Mouse (Mus musculus): ENCODE measurements around the gene Gm8439.
"Not testable (repeated sequence)": the region's sequence is repeated elsewhere in the genome, so short reads cannot be mapped to it uniquely, and the experiment has no call there.

Gm8439 gene

DNA sequence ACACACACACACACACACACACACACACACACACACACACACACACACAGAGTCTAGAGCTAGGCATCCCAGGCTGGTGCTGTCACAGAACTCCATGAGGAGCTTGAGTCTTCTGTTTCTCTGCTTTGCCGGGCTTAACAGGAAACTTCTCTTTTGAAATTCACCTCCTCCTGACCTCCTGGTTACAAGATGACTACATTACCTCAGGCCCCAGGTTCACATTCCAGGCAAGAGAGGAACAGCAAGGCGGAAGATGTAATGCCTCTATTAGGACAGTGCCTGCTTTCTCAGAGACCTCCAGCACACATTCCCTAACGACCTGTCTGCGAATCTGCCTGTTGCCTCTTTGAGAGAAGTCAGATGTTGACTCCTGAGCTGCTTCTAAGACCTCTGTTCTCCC lies at the start of gene Gm8439:
Gene Gm8439, plus strand, starts transcription at position 301 of the 400 bp plus-strand sequence.
- DNase-seq (ENCODE audit: low read depth in 2 of 2, low spot score in 2 of 2), result no peak

DNA sequence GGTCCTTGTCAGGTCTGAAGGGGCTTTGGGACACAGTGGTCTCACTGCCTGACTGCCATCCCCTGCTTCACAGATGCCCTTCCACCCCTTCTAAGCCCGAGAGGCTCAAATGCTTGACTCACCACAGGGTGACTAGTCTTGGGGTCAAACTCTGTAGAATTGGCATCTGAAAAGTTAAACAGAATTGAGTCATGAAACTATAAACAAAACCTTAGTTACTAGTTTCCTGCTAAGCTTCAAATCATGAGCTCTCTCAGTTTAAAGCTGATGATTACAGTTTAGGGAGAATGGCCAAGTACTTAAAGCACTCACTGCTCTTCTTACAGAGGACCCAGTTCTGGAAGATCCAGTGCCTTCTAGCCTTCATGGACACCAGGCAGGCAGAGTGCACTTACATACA lies 43.6 kb upstream of the Gm8439 start:
- DNase-seq (ENCODE audit: low read depth in 2 of 2, low spot score in 2 of 2), result no peak

DNA sequence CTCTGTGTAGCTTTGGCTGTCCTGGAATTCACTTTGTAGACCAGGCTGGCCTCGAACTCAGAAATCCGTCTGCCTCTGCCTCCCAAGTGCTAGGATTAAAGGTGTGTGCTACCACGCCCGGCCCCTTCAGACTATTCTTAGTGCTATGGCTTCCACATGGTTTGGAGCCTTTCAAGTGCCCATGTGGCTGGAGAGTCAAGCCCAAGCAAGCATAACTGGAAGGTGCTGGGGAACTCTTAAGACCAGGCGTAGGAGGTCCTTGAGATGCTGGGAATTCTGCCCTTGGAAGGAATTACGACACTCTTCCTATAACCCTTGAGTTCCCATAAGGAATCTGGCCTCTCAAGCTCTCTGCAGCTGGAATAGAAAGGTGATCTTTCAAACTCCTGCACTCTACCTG lies 32.0 kb upstream of the Gm8439 start:
- DNase-seq (ENCODE audit: low read depth in 2 of 2, low spot score in 2 of 2), result no peak

DNA sequence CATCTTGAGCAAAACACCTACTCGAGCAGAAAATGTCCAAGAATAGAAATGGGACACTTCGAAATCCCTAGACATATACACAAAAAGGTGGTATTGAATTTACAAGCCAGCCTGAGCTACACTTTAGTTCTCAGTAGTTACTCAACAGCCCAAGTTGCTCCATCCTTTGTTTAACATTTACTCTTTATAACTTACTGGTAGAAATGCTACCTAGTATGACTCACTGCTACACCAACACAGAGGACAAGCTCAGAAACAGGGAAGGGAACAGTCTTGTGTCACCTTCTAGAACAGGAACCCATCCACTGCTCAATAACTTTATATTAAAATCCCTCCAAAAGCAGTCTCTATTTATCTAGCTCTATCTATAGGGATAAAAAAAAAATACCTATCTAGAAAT lies 22.8 kb upstream of the Gm8439 start:
- no peak for DNase-seq (ENCODE audit: low read depth in 2 of 2, low spot score in 2 of 2)

DNA sequence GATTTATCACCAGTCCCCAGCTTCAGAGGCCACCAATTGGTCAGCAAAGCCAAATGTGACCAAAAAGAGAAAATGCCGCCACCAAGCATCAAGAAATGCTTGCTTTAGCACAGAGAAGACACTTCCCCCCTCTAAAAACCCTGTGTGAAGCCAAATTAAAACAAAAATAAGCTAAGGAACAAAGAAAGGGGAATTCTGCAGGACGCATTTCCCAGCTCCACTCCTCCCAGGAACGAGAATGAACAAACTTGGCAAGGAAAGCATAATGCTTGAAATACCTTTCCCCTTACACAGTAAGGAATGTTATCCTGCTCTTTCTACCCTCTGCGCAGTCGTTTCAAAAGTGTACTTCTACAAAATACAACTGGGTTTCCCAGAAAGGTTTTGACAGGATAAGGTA lies 20.5 kb upstream of the Gm8439 start:
- no peak for DNase-seq (ENCODE audit: low read depth in 2 of 2, low spot score in 2 of 2)

DNA sequence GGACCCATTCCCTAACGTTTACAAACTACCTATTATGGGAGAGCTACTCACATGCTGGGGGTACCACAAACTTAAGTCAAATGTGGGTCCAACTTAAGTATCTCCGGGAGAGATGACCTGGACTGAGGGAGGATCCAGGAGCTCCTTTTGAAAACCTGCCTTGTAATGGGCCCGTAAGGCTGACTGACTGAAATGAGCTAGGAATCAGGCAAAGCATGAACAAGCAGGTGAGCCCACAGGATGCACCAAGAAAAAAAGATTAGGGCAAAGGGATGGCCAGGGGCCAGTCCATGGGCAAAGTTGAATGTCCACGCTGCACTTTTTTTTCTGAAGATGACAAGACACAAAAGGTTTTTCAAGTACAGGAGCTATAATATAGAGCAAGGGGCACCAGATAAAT lies 19.5 kb upstream of the Gm8439 start:
- no peak for DNase-seq (ENCODE audit: low read depth in 2 of 2, low spot score in 2 of 2)

DNA sequence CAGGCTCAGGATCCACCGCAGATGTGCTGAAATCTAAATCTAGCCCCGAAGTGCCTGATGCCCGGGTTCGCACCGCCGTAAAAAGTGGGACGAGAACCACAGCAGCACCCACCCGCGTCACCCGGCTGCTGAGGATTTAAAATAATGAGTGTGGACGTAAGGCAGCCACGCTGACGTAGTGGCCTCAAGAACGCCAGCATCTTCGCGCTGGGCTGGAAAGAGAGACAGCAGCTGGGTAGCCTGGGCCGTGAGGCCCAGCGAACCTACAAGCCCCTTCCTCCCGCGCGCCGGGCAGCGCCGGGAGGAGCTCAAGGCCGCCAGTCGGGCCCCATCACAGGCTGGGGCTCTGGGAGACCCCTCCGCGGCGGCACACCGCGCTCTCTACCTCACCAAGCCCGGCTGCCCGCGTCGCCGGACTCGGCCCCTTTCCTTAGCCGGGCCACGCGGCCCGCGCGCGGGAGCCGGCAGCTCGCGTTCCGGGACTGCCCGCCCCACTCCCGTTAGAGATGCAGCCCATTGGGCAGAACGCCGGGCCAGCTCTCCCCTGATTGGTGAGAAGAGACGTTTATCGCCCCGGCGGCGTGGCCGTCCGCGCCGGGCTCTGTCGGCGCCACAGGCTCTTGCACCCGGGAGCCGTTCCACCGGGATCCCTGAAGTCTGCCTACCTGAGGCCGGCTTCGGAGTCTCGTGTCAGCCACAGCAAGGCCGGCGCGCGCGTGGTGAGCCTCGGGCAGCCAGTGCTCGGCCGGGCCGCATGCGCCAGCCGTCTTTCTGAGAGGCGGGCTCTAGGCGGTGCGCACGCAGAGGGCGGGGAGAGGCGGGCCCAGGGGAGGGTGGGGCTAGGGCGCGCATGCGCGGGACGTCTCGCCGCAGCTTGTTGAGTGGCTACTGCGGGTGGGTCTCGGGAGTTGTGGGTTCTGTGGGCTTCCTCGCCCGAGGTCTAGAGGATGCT lies 18.8 kb upstream of the Gm8439 start, which contains the start of gene Ctps:
Gene Ctps, minus strand, starts transcription at position 791 of the 952 bp plus-strand sequence.
- peak; percentile 87 to 90 for DNase-seq (ENCODE audit: low read depth in 2 of 2, low spot score in 2 of 2)

DNA sequence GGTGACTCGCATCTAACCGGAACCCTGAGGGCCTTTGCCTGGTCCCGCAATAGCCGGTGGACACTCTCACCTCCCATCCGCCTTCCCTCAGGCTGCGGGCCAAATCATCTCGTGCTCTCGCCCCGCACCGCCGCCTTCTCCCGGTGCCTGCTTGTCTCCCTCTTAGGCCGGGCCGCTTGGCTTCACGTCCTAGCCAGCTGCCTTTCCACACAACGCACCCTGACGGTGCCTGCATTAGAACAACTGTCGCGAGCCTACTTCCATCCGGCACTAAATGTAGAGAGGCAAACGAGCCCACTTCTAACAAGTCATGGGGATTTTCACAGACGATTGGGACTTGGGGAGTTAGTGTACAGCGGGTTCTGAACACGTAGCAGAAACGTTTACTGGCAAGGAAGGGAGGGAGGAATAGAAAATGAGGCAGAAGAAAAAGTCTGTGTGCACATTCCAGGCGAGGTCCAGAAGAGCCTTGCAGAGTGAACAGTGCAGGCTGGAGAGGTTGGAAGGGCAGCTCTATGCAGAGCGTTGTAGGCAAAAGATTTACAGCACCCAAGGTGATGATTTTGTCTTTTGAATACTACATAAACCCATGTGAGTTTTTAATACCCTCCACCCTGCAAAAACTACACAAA lies 18.0 kb upstream of the Gm8439 start:
- DNase-seq (ENCODE audit: low read depth in 2 of 2, low spot score in 2 of 2), result no peak

DNA sequence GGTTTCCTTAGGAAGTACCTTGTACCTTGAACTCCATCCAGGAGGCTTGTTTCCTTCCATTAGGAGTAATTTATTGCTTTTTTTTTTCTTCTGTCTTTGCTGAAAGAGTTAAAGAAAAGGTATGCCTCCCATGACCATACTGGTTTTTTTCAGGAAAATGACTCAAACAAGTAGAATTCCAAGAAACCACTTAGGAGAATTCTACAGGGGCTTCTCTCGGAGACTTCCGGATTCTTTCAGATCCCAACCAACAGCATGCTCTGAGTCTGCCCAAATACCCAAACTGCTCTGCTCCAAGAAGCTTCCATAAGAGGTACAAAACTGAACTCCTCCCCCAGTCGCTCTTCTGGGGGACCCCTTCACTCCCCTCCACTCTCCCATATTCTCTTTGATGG lies 17.5 kb upstream of the Gm8439 start:
- no peak for DNase-seq (ENCODE audit: low read depth in 2 of 2, low spot score in 2 of 2)

DNA sequence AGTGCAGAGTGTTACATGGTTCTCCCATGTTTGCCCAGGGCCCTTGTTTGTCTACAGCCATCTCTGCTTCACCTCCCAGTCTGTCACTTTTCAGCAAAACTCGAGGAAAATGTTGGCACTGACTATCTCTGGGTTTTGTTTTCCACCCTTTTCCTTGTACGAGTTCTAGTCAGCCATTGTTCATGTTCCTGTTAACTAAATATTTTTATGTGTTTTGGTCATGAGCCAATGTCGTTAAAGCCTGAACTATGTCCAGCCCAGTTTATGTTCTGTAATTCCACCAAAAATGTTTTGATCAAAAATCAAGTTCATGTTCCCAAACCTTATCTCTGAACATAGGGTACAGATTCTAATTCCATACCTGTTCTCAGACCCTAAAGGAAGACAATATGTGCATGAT lies 16.9 kb upstream of the Gm8439 start:
- no peak for DNase-seq (ENCODE audit: low read depth in 2 of 2, low spot score in 2 of 2)

DNA sequence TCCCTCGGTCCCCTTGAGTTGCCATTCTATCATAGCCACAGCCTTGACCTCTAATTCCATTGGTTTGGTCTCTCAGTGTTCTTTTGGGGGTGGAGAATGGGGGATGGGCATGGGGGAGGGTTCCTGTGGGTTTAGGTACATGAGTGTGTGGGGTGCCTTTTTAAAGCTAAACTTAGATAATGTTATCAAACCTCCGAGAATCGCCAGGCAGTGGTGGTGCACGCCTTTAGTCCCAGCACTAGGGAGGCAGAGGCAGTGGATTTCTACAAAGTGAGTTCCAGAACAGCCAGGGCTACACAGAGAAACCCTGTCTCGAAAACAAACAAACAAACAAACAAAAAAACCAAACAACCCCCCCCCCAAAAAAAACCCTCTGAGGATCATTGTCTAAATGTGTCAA lies 7.7 kb upstream of the Gm8439 start:
- DNase-seq (ENCODE audit: low read depth in 2 of 2, low spot score in 2 of 2), result no peak

DNA sequence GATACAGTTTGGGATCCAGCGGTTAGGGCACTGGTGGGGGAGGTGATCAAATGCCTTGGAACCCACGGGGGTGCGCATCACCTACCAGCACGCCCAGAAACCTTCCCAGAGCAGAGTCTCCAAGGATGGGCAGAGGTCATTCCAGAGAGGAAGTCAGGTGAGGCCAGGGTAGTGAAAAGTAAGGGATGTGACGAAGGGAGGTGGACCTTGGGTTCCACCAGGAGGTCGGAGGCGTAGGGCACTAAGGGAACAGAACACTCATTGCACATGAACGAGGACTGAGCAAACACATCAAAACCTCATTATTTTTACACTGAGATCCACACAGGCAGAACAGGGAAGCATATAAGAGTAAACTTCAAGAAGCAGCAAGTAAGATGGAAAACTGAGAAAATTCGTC lies 6.8 kb upstream of the Gm8439 start:
- no peak for DNase-seq (ENCODE audit: low read depth in 2 of 2, low spot score in 2 of 2)

DNA sequence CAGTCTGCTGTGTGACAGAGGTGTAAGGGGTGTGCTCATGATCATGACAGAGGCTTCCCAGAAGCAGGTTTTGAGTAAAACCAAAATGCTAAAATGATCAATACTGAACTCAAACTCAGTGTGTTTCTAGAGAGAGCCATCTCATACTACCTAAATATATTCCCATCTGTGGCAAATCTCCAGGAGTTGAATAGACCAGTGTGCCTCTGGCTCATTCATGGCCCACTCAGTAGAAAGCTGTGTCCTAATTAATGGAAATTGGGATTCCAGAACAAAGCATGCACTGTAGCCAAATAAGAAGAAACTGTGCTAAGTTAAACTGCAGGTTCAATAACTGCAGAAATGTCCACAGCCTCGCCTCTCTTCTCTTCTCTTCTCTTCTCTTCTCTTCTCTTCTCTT lies 1.6 kb upstream of the Gm8439 start:
- DNase-seq (ENCODE audit: low read depth in 2 of 2, low spot score in 2 of 2), result no peak

DNA sequence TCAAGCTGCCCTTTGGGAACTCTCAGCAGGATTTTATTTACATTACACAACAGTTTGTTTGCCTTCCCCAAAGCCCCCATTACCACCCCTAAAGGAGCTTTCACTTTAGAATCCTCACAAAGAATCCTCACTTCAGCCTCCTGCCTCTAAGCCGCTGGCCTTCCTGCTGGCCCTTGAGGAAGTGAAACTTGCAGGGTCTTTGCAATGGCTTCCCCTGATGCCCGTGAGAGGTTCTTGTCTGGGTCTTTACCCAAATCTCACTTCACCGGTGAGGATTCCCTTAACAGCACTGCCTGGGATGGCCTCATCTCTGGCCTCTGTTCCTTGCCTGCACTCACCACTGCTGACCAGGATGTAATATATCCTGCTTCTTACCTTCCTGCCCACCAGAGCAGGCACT lies 525 bp downstream of the Gm8439 start:
- DNase-seq (ENCODE audit: low read depth in 2 of 2, low spot score in 2 of 2), result no peak

DNA sequence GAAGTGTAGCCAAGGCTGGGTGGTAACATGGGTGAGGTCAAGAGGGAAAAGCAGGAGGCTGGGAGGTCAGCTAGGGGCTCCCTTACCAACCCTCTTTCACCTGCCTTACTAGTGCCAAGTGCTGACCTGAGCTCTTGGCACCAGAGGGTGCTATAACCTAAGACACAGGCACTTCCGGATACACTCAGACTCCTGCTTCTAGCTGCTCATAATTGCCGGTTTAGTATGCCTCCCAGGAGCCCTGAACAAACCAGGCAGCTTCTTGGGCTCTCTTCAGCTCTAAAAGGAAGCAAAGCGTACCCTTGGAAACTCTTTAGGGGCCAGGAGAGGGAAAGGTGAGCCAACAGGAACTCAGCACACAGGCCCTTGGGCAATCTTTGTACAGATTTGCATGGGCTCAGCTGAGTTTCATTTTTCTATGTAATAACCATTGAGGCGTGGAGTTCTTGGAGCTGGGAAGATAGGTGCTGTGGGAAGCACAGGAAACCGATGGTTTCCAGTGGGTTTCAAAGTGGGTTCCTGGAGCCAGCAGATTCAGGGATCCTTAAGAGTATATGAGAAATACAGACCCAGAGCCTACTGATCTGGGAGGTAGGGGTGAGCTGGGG lies 1.4 kb downstream of the Gm8439 start:
- DNase-seq (ENCODE audit: low read depth in 2 of 2, low spot score in 2 of 2), result peak; percentile 37 to 51

DNA sequence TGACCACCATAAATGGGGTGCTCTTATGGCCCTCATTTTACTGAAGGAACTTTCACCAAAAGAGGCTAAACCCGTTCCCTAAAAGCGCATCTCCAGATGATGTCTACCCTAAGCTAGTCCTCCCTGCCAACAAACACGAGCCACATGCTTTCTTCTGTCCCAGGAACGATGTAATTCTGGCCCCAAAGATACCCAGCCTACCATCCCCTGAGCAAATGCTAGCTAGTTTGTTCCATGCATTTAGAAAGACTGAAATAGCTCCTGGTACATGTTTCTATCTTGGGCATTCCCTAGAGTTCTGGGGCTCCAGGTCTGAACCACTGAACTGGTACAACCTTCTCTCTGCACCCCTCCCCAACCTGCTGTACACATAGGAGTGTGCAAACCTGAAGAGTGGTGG lies 2.4 kb downstream of the Gm8439 start:
- no peak for DNase-seq (ENCODE audit: low read depth in 2 of 2, low spot score in 2 of 2)

DNA sequence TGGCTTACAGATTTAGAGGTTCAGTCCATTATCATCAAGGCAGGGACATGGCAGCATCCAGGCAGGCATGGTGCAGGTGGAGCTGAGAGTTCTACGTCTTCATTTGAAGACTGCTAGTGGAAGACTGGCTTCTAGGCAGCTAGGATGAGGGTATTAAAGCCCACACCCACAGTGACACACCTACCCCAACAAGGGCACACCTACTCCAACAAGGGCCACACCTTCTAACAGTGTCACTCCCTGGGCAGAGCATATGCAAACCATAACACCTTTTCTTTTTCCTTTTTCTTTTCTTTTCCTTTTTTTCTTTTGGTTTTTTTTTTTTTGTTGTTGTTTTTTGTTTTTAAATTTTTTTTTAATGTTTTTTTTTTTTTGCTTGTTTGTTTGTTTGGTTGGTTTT lies 7.7 kb downstream of the Gm8439 start:
- DNase-seq (ENCODE audit: low read depth in 2 of 2, low spot score in 2 of 2), result not testable (repeated sequence)

DNA sequence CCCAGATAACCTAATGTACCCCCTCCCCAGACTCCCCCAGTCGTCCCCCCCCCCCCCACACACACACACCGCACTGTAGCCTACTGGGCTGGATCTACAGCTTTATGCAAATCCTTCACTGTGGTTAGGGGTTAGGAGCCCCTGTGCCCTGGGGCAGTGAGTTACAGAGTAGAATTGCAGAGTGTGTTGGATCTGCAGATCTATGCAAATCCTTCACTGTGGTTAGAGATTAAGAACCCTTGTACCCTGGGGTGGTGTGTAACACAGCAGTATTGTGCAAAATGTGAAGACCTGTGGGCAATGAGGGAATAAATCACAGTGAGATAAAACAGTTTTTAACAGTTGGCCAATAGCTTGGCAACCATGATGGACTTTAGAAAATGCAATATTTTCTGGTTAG lies 10.4 kb downstream of the Gm8439 start:
- DNase-seq (ENCODE audit: low read depth in 2 of 2, low spot score in 2 of 2), result no peak

DNA sequence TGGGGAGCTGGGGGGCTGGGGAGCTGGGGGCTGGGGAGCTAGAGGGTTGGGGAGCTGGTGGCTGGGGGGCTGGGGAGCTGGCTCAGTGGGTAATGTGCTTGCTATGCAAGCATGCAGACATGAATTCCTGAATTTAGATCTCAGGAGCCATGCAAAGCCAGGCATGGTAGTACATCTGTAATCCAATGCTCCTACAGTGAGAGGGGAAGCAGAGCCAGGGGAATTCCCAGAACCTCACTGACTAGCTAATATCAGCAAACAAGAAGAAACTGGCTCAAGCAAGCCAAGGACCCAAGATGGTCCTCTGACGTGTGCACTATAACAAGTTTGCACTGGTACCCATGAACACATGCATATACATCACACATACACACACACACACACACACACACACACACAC lies 13.2 kb downstream of the Gm8439 start:
- no peak for DNase-seq (ENCODE audit: low read depth in 2 of 2, low spot score in 2 of 2)

DNA sequence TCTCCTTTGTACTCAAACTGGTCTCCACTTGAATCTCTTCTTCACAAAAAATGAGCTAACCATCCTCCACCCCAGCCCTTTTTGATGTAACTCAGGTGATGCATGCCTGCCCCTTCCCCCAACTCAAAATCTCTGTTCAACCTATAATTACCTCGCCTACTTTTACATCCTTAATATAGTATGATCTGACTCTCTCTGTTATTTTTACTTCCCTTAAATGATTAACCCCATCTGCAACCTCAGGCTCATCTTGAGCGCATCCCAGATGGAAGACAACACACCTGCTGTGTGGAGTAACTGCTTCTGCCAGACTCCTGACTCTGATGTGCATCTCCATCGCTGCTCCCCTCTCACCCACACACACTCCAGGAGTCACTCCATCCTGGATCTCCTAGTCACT lies 14.1 kb downstream of the Gm8439 start:
- DNase-seq (ENCODE audit: low read depth in 2 of 2, low spot score in 2 of 2), result no peak

DNA sequence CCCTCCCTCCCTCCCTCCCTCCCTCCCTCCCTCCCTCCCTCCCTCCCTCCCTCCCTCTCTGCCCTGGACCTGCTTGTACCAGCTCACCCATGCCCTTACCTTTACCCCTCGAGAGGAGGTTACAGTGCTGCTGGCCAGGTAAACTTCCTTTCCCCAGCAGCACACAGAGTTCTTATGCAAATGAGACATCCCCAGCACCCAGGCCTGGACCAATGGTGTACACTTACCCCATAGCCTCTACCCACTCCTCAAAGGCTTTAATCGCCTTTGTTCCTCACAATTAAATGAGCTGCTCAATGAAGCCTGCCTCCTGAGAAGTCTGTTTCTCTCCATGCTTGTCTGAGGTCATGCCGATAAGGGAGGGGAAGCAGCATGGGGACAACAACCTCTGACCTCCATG lies 18.4 kb downstream of the Gm8439 start:
- no peak for DNase-seq (ENCODE audit: low read depth in 2 of 2, low spot score in 2 of 2)

DNA sequence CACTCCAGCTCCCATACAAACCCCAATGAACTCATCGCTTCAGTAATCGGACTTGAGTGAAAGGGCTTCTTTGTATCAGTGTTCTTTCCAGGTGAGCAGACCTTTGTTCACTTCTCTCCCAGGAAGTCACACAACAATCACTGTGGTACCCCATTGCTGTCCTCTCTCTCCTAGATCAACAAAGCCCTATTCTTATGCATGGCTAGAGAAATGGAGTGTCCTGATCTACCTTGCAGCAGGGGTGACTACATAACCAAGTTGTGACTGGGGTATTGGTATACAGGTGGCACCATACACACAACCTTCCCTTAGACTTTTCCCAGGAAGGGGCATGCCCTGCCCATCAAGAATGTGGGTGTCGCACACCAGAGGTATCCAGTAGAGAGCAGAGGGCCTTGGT lies 22.5 kb downstream of the Gm8439 start:
- DNase-seq (ENCODE audit: low read depth in 2 of 2, low spot score in 2 of 2), result no peak
